Mouse (Mus musculus) liver, adult 2 months (tissue): ENCODE data around the gene Zmat5.

Experiments used
- CTCF ChIP-seq: fragments of 200-500 bp; IDR thresholded peaks from 2 replicates; pipeline ENCODE4 v1.5.1; 2011; ENCODE audit warnings: low read depth, low read length, control low read depth
- POLR2A ChIP-seq: fragments of 200-500 bp; IDR thresholded peaks from 2 replicates; pipeline ENCODE4 v1.6.1; 2011; ENCODE audit warnings: low read length, control low read depth; ENCODE audit not compliant: insufficient read depth; ENCODE audit errors: extremely low read depth

DNA sequence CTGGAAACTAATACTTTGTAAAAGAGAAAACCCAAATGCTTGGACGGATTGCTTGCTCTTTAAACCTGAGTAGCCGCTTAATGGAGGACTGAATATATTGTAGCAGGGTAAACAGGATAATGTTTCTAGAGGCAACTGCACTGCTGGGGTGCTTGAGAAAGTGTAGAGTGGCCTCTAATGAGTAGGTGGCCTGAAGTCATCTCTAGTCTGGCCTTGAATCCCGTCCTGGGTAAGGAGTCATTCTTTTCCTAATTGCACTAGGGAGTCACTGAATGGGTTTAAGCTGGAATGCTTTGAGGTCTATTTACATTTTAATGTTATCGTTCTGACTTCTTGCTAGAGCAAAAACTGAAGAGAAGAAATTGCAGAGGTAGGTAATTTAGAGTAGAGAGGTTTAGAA, 700 bp downstream of the Zmat5 start:
- TF ChIP-seq CTCF (no peak), POLR2A (no peak)
